Mouse (Mus musculus) MN1 (cell line): Measurements from ENCODE around the gene Marveld3.

ENCODE experiments used
- DNase-seq: peaks from one replicate; pipeline ENCODE4 v3.0.0-alpha.2; 2016; ENCODE audit warnings: low spot score

Gene Marveld3

GRCm38 (mm10) chr8:109961693-109962367, at the start of gene Marveld3:
TSS of gene Marveld3 (minus strand) at chr8:109962203.
- DNase-seq, result no peak

- peak; percentile 18 for DNase-seq
These were observed 48.9 kb upstream of the Marveld3 start for GRCm38 (mm10) chr8:110010868-110011267.

GRCm38 (mm10) chr8:110008995-110009446, 47.0 kb upstream of the Marveld3 start:
- DNase-seq, result no peak

GRCm38 (mm10) chr8:110008228-110008994, 46.4 kb upstream of the Marveld3 start:
- no peak for DNase-seq

- no peak for DNase-seq
These were observed 44.5 kb upstream of the Marveld3 start for GRCm38 (mm10) chr8:110006312-110007023.

GRCm38 (mm10) chr8:110004300-110004699, 42.3 kb upstream of the Marveld3 start:
- DNase-seq, result no peak

- DNase-seq, result no peak
These were observed 41.0 kb upstream of the Marveld3 start for GRCm38 (mm10) chr8:110002953-110003352.

GRCm38 (mm10) chr8:109999974-110000373, 38.0 kb upstream of the Marveld3 start:
- no peak for DNase-seq

- DNase-seq, result no peak
These were observed 36.1 kb upstream of the Marveld3 start for GRCm38 (mm10) chr8:109998066-109998465.

GRCm38 (mm10) chr8:109997381-109997780, 35.4 kb upstream of the Marveld3 start:
- no peak for DNase-seq

- no peak for DNase-seq
These were observed 30.9 kb upstream of the Marveld3 start for GRCm38 (mm10) chr8:109992951-109993350.

GRCm38 (mm10) chr8:109992166-109992565, 30.2 kb upstream of the Marveld3 start:
- no peak for DNase-seq

GRCm38 (mm10) chr8:109990224-109990623, 28.2 kb upstream of the Marveld3 start, which contains the start of gene Tat:
TSS of gene Tat (plus strand) at chr8:109990437.
- DNase-seq, result no peak

GRCm38 (mm10) chr8:109989151-109989550, 27.1 kb upstream of the Marveld3 start:
- DNase-seq, result no peak

- DNase-seq, result no peak
These were observed 25.8 kb upstream of the Marveld3 start for GRCm38 (mm10) chr8:109987776-109988175.

- DNase-seq, result no peak
These were observed 24.4 kb upstream of the Marveld3 start for GRCm38 (mm10) chr8:109986384-109986783.

- no peak for DNase-seq
These were observed 21.9 kb upstream of the Marveld3 start for GRCm38 (mm10) chr8:109983944-109984343.

- no peak for DNase-seq
These were observed 20.5 kb upstream of the Marveld3 start for GRCm38 (mm10) chr8:109982386-109983105.

GRCm38 (mm10) chr8:109979339-109979738, 17.3 kb upstream of the Marveld3 start:
- no peak for DNase-seq

- DNase-seq, result no peak
These were observed 10.9 kb upstream of the Marveld3 start for GRCm38 (mm10) chr8:109972901-109973300.

- DNase-seq, result peak; percentile 79
These were observed 8.3 kb upstream of the Marveld3 start for GRCm38 (mm10) chr8:109970323-109970722.

- DNase-seq, result no peak
These were observed 6.8 kb upstream of the Marveld3 start for GRCm38 (mm10) chr8:109968837-109969236.
